Mouse (Mus musculus) layer of hippocampus, postnatal 10 days (tissue): ENCODE results near the gene Prpf4b. TPM values are rescaled to one million over a fixed set of nuclear protein-coding genes. Genes with fewer than 3 reads are reported as not detected.
"Not testable (repeated sequence)": the region's sequence is repeated elsewhere in the genome, so short reads cannot be mapped to it uniquely, and the experiment has no call there.

Experiments used
- DNase-seq, 2 experiments: peaks; one replicate each; pipeline ENCODE4 v3.0.0; 2021; ENCODE audit warnings: low spot score in 2 of 2
- long read RNA-seq: library from polyadenylated mRNA; stranded (forward); transcript quantifications from one replicate; pipeline ENCODE4 v2.0.0, GENCODE M21; 2023
- total RNA-seq, 2 experiments: library from RNA; stranded (reverse); gene quantifications; 2 replicates each; pipeline ENCODE4 v1.2.3; 2021

Prpf4b gene
- 10 to 100 TPM; 91.9 to 95.3 TPM for total RNA-seq
- long read RNA-seq, full-length matches to known transcripts = 7 of 21 reads
- long read RNA-seq, partial matches to known transcripts = 4 of 21 reads
- long read RNA-seq, other reads (novel, unspliced or antisense) = 10 of 21 reads

DNA sequence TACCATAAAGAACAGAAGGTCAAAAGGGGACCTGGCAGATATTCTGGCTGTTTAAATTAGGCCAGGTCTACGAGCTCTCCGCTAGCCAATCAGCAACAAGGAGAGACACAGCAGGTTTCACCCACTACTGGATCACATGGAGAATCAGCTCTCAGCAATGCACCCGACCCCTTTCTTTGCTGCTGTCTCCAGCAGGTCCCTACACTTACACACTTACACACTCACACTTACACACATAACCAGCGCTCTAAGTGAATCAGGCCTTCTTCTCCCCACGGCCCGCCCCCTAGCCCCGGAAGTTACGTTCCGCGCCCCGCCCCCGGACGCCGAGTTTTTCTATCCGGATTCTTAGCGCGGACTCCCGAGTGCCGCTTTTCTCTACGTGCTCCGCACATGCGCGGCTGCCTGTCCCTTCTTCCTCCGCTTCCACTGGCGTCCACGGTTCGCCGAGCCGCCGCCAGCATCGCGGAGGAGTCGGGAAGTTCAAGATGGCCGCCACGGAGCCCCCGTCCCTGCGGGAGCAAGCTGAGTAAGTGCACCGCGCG lies at the start of gene Prpf4b:
Prpf4b (plus strand) TSS at position 137 of the 545 bp plus-strand sequence.
- DNase-seq = peak; percentile 91 to 93

GRCm38 (mm10) chr13:34826760-34827690 lies 48.1 kb upstream of the Prpf4b start:
- DNase-seq = no peak

DNA sequence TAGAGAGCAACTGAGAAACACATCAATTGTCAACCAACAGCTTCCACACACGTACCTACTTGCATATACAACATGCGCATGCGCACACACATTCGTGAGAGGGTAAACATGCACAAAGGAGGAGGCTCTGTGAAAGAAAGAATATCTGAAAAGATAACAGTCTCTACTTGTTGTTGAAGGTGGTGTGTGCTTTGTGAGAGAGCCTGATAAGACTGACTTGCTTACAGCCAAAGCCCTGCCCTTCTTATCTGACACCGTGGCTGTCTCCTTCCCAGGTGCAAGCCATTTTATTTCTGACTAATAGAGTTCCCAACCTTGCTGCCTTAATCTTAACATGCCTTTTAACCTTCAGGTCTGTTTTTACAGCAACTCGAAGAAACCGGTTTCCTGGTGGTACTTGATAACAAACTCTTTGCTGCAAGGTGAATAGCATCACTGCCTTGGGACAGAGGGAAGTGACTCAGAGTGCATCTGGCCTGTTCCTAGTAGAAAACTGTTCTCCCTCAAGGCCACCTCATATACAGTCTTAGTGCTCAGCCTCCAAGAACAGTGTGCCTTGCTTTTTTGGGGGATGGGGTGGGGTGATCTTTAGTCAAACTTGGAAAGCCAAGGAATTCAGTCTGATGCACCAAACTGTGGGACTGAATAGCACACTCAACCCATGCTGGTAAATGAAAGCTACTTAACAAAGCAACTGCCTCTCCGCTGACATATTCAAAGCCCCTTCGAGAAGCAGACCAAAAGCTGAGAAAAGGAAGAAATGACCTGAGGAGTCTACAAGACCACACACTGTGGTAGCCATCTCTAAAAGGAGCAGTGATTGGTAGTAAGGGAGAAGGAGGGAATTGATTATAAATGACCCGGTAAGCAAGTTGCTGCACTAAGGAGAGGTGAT lies 46.9 kb upstream of the Prpf4b start:
- DNase-seq = no peak

- DNase-seq = no peak
Observed at GRCm38 (mm10) chr13:34842851-34843250, 32.3 kb upstream of the Prpf4b start.

DNA sequence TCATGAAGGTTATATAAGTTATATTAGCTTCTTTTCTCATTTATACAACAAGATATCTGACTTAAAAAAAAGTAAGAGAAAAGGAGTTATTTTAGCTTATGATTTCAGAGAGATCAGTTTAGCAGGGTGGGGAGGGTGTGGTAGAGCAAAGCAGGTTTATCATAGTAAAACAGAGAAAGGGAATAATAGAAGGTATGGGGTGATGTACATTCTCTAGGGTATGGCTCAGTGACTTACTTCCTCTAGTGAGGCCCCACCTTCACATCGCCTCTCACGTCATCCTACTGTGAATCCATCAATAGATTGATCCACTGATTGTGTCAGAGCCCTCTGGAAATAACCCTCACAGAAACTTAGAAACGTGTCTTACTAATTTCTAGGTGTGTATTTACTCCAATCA lies 24.3 kb upstream of the Prpf4b start:
- DNase-seq = no peak

DNA sequence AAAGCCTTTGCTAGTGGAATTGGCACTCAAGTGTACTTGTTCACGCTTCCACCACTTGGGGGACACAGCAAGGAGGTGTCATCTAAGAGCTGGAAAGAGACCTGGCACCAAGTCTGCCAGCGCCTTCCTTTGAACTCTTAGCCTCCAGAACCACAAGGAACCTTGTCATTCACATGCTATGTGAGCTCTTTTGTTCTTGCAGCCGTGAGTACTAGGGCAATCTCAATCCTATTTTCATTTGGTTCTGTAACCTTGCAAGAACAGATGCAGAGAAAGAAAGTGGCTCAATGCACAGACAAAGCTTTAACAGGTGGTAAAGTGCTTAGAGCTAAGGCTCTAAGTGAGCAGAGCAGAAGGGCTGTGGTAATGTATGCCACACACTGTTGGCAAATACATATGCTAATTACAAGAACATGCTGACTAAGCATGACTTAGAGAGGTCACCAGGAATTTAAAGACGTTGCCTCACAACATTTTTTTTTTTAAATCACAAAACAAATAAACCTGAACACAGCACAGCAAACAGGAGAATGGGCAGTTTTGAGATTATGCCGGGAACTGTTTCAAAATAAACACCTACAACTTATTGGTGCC lies 23.8 kb upstream of the Prpf4b start:
- no peak for DNase-seq

DNA sequence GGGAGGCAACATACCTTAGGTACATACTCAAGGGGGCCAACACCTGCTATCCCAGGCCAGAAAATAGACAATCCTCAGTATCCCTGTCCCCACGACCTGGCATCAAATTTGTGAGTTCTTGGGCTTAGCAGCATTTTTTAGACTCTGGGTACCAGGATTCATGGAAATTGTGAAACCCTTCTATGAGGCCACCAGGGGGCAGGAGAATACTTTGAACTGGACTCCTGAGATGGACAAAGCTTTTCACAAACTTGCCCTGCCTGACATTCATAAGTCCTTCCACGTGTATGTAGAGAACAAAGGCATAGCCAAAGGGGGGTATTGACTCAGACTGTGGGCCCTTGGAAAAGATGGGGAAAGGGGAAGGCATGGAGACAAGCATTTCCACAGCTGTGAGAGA lies 17.6 kb upstream of the Prpf4b start:
- DNase-seq = peak; percentile 11 to 36

GRCm38 (mm10) chr13:34859406-34859805 lies 15.7 kb upstream of the Prpf4b start:
- no peak for DNase-seq

- not testable (repeated sequence) for DNase-seq
Observed at GRCm38 (mm10) chr13:34861166-34861565, 13.9 kb upstream of the Prpf4b start.

GRCm38 (mm10) chr13:34864420-34865169 lies 10.5 kb upstream of the Prpf4b start:
- DNase-seq = peak; percentile 35 to 53

- peak; percentile 87 to 93 for DNase-seq
Observed at GRCm38 (mm10) chr13:34873801-34874681, 1.1 kb upstream of the Prpf4b start.

GRCm38 (mm10) chr13:34874736-34875135 lies 366 bp upstream of the Prpf4b start:
- peak; percentile 29 to 33 for DNase-seq

GRCm38 (mm10) chr13:34875741-34876445 lies 791 bp downstream of the Prpf4b start:
- no peak for DNase-seq

- no peak for DNase-seq
Observed at GRCm38 (mm10) chr13:34876481-34876880, 1.4 kb downstream of the Prpf4b start.

DNA sequence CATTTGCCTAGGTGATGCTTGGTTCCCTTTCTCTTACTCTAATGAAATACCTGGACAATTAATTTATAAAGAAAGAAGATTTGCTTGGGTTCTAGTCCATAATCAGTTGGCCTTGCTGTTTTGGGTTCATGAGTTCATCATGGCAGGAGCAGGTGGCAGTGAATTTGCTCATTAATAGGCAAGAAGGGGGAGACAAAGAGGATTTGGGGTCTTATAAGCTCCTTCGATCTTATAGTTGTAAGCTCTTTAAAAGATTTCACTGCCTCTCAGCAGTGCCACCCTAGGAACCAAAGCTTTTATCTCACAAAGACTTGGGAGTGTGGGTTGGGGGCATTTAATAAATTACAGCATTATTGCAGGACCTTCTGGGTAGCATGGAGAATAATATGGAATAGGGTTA lies 17.8 kb downstream of the Prpf4b start:
- no peak for DNase-seq

DNA sequence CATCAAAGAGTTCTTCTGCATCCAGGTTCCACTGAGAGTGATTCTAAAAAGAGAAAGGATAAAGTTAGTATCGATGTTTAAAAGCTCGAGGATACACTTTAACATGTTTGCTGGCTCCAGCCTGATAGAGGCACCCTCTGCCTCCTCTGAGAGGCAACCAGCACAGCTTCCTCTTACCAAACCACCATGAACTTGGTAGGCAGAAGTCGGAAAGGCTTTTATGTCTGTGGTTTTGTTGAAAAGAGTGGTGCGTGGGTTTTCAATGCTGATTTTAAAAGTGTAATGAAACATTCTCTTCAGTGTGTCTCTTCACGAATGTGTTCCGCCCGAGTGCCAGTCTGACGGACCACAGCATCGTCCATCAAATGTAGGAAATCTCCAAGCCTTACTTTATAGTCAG lies 39.5 kb downstream of the Prpf4b start:
- no peak for DNase-seq

DNA sequence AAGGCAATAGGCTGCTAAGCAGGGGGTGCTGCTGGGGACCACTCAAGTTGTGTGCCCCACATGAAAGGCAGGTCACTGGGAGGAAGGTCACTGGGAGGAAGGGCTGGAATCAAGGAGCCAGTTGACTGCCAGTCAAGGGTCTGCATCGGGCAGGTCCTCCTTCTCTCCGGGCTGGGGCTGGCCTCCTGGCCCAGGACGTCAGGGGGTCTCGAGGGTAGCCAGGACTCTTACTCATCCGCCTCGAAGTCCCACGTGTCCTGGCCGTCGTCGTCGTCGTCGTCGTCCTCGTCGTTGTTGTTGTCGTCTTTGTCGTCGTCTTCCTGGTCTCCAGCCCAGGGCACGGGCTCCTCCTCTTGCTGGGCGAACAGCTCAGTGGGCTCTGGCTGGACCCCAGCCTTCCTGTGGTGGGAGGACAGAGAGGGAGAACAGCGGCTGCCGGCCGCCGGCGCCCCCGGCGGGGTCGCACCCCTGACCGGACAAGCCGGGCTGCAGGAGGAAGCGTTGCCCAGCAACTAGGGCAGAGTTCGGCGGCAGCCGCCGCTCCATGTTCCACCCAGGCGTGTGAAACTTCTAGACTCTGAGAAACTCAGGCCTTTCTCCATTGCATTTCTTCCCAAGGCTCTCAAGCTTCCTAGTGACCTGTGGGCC lies 41.5 kb downstream of the Prpf4b start:
- DNase-seq = no peak

GRCm38 (mm10) chr13:34924210-34924609 lies 49.1 kb downstream of the Prpf4b start, which contains the start of the genes Fam217a and 4933417A18Rik:
Fam217a (minus strand) TSS chr13:34924310.
4933417A18Rik (plus strand) TSS chr13:34924409.
- no peak for DNase-seq
